Mouse (Mus musculus) frontal cortex, postnatal 25 days (tissue): Measurements from ENCODE around the gene Olfr384.
"Not testable (repeated sequence)": the region's sequence is repeated elsewhere in the genome, so short reads cannot be mapped to it uniquely, and the experiment has no call there.

Experiments used
- DNase-seq, 2 experiments: peaks; one replicate each; pipeline ENCODE4 v3.0.0; 2022; ENCODE audit warnings: low spot score in 2 of 2

The Olfr384 gene

GRCm38 (mm10) chr11:73598294-73598693 is at the start of gene Olfr384:
Gene Olfr384 (plus strand): TSS chr11:73598594.
- DNase-seq, result no peak

GRCm38 (mm10) chr11:73579871-73580270 is 18.5 kb upstream of the Olfr384 start:
- no peak for DNase-seq

GRCm38 (mm10) chr11:73583188-73583587 is 15.2 kb upstream of the Olfr384 start:
- DNase-seq, result not testable (repeated sequence)

GRCm38 (mm10) chr11:73592908-73593307 is 5.5 kb upstream of the Olfr384 start, which contains the start of gene Olfr385:
Gene Olfr385 (minus strand): TSS chr11:73593008.
- DNase-seq, result no peak
